Mouse (Mus musculus) embryonic fibroblast, embryonic 13.5 days (primary cell): ENCODE measurements at regions not wholly inside any gene's neighbourhood (a gene's known extent, or its start where the extent isn't known, plus 50 kb on each side); places are given as distances from the start of the nearest gene placed in this dataset.

ENCODE experiments used
- CTCF ChIP-seq: IDR thresholded peaks from 2 replicates; pipeline ENCODE4 v1.5.1; 2011; ENCODE audit warnings: mild to moderate bottlenecking, control low read depth, low read length, moderate library complexity, borderline replicate concordance; ENCODE audit not compliant: insufficient read depth
- POLR2A ChIP-seq: IDR thresholded peaks from 2 replicates; pipeline ENCODE4 v1.6.1; 2011; ENCODE audit warnings: low read depth, mild to moderate bottlenecking, control low read depth, low read length, moderate library complexity

GRCm38 (mm10) chr4:9072321-9072720 is 833.5 kb upstream of the Car8 start:
- no peak for TF ChIP-seq CTCF
- TF ChIP-seq POLR2A, result no peak
